Mouse (Mus musculus) cerebellum, adult 18-20 months (tissue): ENCODE data around the gene Cavin1.

Experiments
- DNase-seq, 2 experiments: peaks; one replicate each; pipeline ENCODE4 v3.0.0; 2021

Gene Cavin1

DNA sequence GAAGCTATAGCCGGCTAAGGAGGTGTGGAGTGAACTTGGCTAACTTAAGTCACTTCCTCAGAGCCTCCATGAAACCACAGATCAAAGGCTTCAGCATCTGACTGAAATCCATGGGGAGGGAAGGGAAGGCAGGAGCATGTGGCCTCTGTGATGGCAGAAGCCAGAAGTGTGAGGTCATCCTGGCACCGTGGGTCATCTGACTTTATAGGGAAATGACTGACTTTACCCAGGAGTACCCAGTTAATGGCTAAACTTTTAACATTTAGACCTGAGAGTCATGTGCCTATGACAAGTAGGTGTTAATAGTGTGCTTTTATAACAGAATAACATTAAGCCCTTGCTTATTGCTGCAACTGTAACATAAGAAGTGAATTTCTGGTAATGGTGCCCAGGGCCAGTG lies 62.6 kb downstream of the Cavin1 start:
- DNase-seq = no peak

DNA sequence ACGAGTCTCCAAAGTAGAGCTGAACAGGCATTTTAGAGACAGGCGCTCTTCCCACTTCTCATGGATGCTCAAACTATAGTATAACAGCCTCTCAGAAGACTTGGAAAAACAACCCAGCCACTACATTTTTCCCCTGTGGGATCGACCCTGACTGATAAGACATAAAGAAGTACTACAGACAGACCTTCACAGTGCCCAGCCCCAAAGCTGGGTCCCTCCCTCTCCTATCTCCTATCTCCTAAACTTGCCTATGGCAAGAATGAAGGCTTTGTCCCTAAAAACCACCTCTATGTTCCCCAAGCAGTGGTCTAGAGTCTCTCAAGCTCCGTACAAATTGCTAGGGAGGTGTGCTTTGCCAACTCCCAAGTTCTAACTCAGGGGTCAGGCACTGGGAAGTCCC lies 63.8 kb downstream of the Cavin1 start:
- no peak for DNase-seq
